Mouse (Mus musculus): ENCODE data around the gene Dcst1.
A peak's percentile ranks its signal among the peaks of the same experiment; 100 is the strongest.

The Dcst1 gene

GRCm38 (mm10) chr3:89361675-89362074 lies 3.4 kb downstream of the Dcst1 start, which contains the start of gene Dcst2:
Dcst2 (plus strand) TSS chr3:89361975.
- no peak for DNase-seq (ENCODE audit: low read depth, low spot score)

- no peak for DNase-seq (ENCODE audit: low read depth, low spot score)
These were observed 4.8 kb downstream of the Dcst1 start for GRCm38 (mm10) chr3:89360237-89360636.

GRCm38 (mm10) chr3:89359630-89360029 lies 5.4 kb downstream of the Dcst1 start:
- DNase-seq (ENCODE audit: low read depth, low spot score) = no peak

GRCm38 (mm10) chr3:89356029-89356428 lies 9.0 kb downstream of the Dcst1 start:
- DNase-seq (ENCODE audit: low read depth, low spot score) = no peak

- DNase-seq (ENCODE audit: low read depth, low spot score) = no peak
These were observed 9.5 kb downstream of the Dcst1 start for GRCm38 (mm10) chr3:89355512-89355902.

GRCm38 (mm10) chr3:89354816-89355511 lies 10.1 kb downstream of the Dcst1 start:
- DNase-seq (ENCODE audit: low read depth, low spot score) = peak; percentile 54

GRCm38 (mm10) chr3:89351271-89351670 lies 13.8 kb downstream of the Dcst1 start:
- no peak for DNase-seq (ENCODE audit: low read depth, low spot score)

GRCm38 (mm10) chr3:89349869-89350501 lies 15.1 kb downstream of the Dcst1 start, which contains the start of gene Adam15:
Adam15 (minus strand) TSS chr3:89349996.
- peak; percentile 60 for DNase-seq (ENCODE audit: low read depth, low spot score)

GRCm38 (mm10) chr3:89348911-89349868 lies 15.9 kb downstream of the Dcst1 start:
- DNase-seq (ENCODE audit: low read depth, low spot score) = no peak

- no peak for DNase-seq (ENCODE audit: low read depth, low spot score)
These were observed 17.1 kb downstream of the Dcst1 start for GRCm38 (mm10) chr3:89347916-89348315.

- DNase-seq (ENCODE audit: low read depth, low spot score) = no peak
These were observed 18.1 kb downstream of the Dcst1 start for GRCm38 (mm10) chr3:89346815-89347540.

- DNase-seq (ENCODE audit: low read depth, low spot score) = no peak
These were observed 21.8 kb downstream of the Dcst1 start for GRCm38 (mm10) chr3:89343279-89343678.

GRCm38 (mm10) chr3:89341794-89342193 lies 23.3 kb downstream of the Dcst1 start:
- DNase-seq (ENCODE audit: low read depth, low spot score) = no peak

- DNase-seq (ENCODE audit: low read depth, low spot score) = peak; percentile 59
These were observed 24.6 kb downstream of the Dcst1 start for GRCm38 (mm10) chr3:89340465-89340864.

- DNase-seq (ENCODE audit: low read depth, low spot score) = no peak
These were observed 25.6 kb downstream of the Dcst1 start for GRCm38 (mm10) chr3:89339416-89339815.

- no peak for DNase-seq (ENCODE audit: low read depth, low spot score)
These were observed 27.1 kb downstream of the Dcst1 start, which contains the start of gene Efna4 for GRCm38 (mm10) chr3:89337721-89338578. Efna4 (minus strand) TSS chr3:89338028.

GRCm38 (mm10) chr3:89337062-89337720 lies 27.9 kb downstream of the Dcst1 start:
- DNase-seq (ENCODE audit: low read depth, low spot score) = no peak

- no peak for DNase-seq (ENCODE audit: low read depth, low spot score)
These were observed 28.5 kb downstream of the Dcst1 start for GRCm38 (mm10) chr3:89336529-89336928.

GRCm38 (mm10) chr3:89333053-89333452 lies 32.0 kb downstream of the Dcst1 start:
- no peak for DNase-seq (ENCODE audit: low read depth, low spot score)

- DNase-seq (ENCODE audit: low read depth, low spot score) = no peak
These were observed 32.6 kb downstream of the Dcst1 start for GRCm38 (mm10) chr3:89332476-89332875.
